In the genomic region with DNA sequence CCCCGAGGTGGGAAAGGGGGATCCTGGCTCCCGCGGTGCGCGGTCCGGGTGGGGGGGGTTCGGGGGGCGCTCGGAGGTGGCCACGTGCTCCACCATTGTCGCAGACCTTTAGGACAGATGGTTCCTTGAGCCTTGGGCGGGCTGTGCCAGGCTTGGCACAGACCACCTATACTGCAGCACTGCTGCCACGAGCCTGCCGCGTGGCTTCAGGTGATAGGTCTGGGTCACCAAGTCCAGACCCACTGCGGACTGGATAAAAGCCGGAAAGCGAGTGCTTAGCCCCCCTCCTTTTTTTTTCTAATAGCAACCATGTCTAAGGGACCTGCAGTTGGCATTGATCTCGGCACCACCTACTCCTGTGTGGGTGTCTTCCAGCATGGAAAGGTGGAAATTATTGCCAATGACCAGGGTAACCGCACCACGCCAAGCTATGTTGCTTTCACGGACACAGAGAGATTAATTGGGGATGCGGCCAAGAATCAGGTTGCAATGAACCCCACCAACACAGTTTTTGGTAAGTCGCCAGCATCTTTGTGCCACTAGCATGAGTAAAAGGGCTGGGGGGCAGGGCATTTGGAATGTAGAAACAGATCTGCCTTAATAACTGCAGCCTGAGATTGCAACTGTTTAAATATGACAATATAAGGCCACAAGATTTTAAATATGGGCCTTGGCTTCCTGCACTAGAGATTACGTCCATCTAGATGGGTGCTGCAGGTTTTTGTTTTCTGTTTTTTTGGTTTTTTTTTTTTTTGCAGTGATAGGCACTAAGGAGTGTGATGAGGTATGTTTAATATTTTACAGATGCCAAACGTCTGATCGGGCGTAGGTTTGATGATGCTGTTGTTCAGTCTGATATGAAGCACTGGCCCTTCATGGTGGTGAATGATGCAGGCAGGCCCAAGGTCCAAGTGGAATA, we compare ENCODE assay signal across 8 mouse cellular contexts. TPM values are rescaled to one million over a fixed set of nuclear protein-coding genes. Genes with fewer than 3 reads are reported as not detected.
DNase-seq lines count a peak whose midpoint lies in the region; ATAC-seq and TF ChIP-seq lines count a peak whose summit lies in the region.
"Not testable (repeated sequence)": the region's sequence is repeated elsewhere in the genome, so short reads cannot be mapped to it uniquely, and the experiment has no call there.

No protein-coding gene starts in this region.

- H3K4me1 ChIP-seq in forebrain, postnatal 0 days (ENCODE audit: insufficient read depth), result not testable (repeated sequence)
- peaks cover 30% of the 10 kb centered on the region for H3K4me1 ChIP-seq in hindbrain, embryonic 12.5 days
- H3K4me1 ChIP-seq in liver, embryonic 16.5 days (ENCODE audit: control insufficient read depth, low read depth, low read length), result peaks cover 27% of the 10 kb centered on the region

- H3K27ac ChIP-seq in forebrain, postnatal 0 days (ENCODE audit: low read depth, low read length), result peak overlapping the region; percentile 98
- peak overlapping the region; percentile 99 for H3K27ac ChIP-seq in hindbrain, embryonic 12.5 days
- peak overlapping the region; percentile 95 for H3K27ac ChIP-seq in liver, embryonic 16.5 days (ENCODE audit: low read length)

- not testable (repeated sequence) for TF ChIP-seq CTCF in forebrain, postnatal 0 days (IDR thresholded peaks at IDR 0.05; ENCODE audit: low read depth)

- DNase-seq in adrenal gland, adult 2 months, result peak; percentile 66
- DNase-seq in cerebellum, postnatal 36 days, result peak; percentile 71 to 75
- peak; percentile 71 for DNase-seq in forebrain, postnatal 0 days
- peak; percentile 52 to 61 for DNase-seq in kidney, postnatal 36 days
- DNase-seq in thymus, postnatal 0 days (ENCODE audit: low spot score), result peak; percentile 14

- peak; percentile 2; the same call in 1 of the 2 replicates for ATAC-seq in forebrain, postnatal 0 days
- ATAC-seq in hindbrain, embryonic 12.5 days (ENCODE audit: low FRiP score), result peak; percentile 30
- ATAC-seq in liver, embryonic 16.5 days (ENCODE audit: low read depth), result not testable (repeated sequence)

- not testable (repeated sequence) for H3K9me3 ChIP-seq in forebrain, postnatal 0 days (ENCODE audit: low read length); hindbrain, embryonic 12.5 days (replicated peaks); liver, embryonic 16.5 days (replicated peaks; ENCODE audit: control insufficient read depth, low read length)

- peak overlapping the region; percentile 98 for H3ac ChIP-seq in myocyte (ENCODE audit: control insufficient read depth, insufficient read length)

- H3K27me3 ChIP-seq in forebrain, postnatal 0 days (ENCODE audit: insufficient read depth, low read length); hindbrain, embryonic 12.5 days; liver, embryonic 16.5 days (ENCODE audit: control insufficient read depth, insufficient read depth, low read depth, low read length); myocyte (ENCODE audit: control insufficient read depth, insufficient read depth, insufficient read length): not testable (repeated sequence)

- not testable (repeated sequence) for TF ChIP-seq POLR2A in myocyte (IDR thresholded peaks at IDR 0.05; ENCODE audit: insufficient read length, low read depth)

- H3K36me3 ChIP-seq in forebrain, postnatal 0 days (ENCODE audit: insufficient read depth), result peaks cover 33% of the 10 kb centered on the region
- peaks cover 30% of the 10 kb centered on the region for H3K36me3 ChIP-seq in hindbrain, embryonic 12.5 days
- H3K36me3 ChIP-seq in liver, embryonic 16.5 days (ENCODE audit: control insufficient read depth, insufficient read depth), result peaks cover 26% of the 10 kb centered on the region
- H3K36me3 ChIP-seq in myocyte (ENCODE audit: control insufficient read depth, insufficient read depth), result peaks cover 17% of the 10 kb centered on the region

- peaks cover 21% of the 10 kb centered on the region for H3K79me2 ChIP-seq in myocyte (ENCODE audit: control insufficient read depth, insufficient read depth)

- WGBS in forebrain, postnatal 0 days, result 4% methylated on average over 27 of the region's 28 CpGs
- WGBS in hindbrain, embryonic 12.5 days, result under 1% methylated on average over 28 of the region's 28 CpGs
- under 1% methylated on average over 28 of the region's 28 CpGs for WGBS in liver, embryonic 16.5 days (ENCODE audit: insufficient replicate concordance)

- H3K9ac ChIP-seq in forebrain, postnatal 0 days, result peak overlapping the region; percentile 91
- H3K9ac ChIP-seq in hindbrain, embryonic 12.5 days, result peak overlapping the region; percentile 100
- H3K9ac ChIP-seq in liver, embryonic 16.5 days (ENCODE audit: low read depth, low read length), result peak overlapping the region; percentile 97

- peak overlapping the region; percentile 72 for H3K4me2 ChIP-seq in forebrain, postnatal 0 days (ENCODE audit: low read depth)
- H3K4me2 ChIP-seq in hindbrain, embryonic 12.5 days (replicated peaks), result peak overlapping the region; percentile 75
- peak overlapping the region; percentile 79 for H3K4me2 ChIP-seq in liver, embryonic 16.5 days (ENCODE audit: low read depth, low read length)
- peak overlapping the region; percentile 84 for H3K4me2 ChIP-seq in myocyte (ENCODE audit: low read depth)

- peak overlapping the region; percentile 97 for H3K4me3 ChIP-seq in forebrain, postnatal 0 days (ENCODE audit: low read depth, low read length)
- peak overlapping the region; percentile 89 for H3K4me3 ChIP-seq in hindbrain, embryonic 12.5 days
- peak overlapping the region; percentile 92 for H3K4me3 ChIP-seq in liver, embryonic 16.5 days (ENCODE audit: low read depth, low read length)
- H3K4me3 ChIP-seq in myocyte, result peak overlapping the region; percentile 76

RNA-seq across cellular contexts. Expression of a gene that starts 1.1 kb away (rescaled TPM):
- total RNA-seq in adrenal gland, adult 2 months (2021), result 1,000 to 10,000 TPM; 1,424 to 4,193 TPM
- 1,414 and 2,267 TPM in 2 replicates for polyA plus RNA-seq in adrenal gland, adult 2 months (2012; rRNA removed)
- total RNA-seq in forebrain, postnatal 0 days (2014; rRNA removed), result 3,364 and 4,241 TPM in 2 replicates
- polyA plus RNA-seq in forebrain, postnatal 0 days (2015; fragmentation: Nextera tagmentation; extraction: Ambion mirVana), result 2,287 and 2,372 TPM in 2 replicates
- polyA plus RNA-seq in hindbrain, embryonic 12.5 days (2016; fragmentation: Nextera tagmentation; extraction: Ambion mirVana), result 2,594 and 2,617 TPM in 2 replicates
- 981 and 995 TPM in 2 replicates for polyA plus RNA-seq in liver, embryonic 16.5 days (2015; fragmentation: Nextera tagmentation; extraction: Ambion mirVana)
- polyA plus RNA-seq in myocyte (2012; fragmentation: generic; extraction: Trizol), result 797 TPM
- 1,839 and 2,551 TPM in 2 replicates for polyA plus RNA-seq in thymus, postnatal 0 days (2015; fragmentation: Nextera tagmentation; extraction: Ambion mirVana)

Comparison
In these comparisons a context has a peak if more than half of its experiments do, and no peak if none do; other contexts are left out.
1. DNase-seq: peak in every context shown above with its lines; median percentile 73 in cerebellum, postnatal 36 days; 71 in forebrain, postnatal 0 days; 66 in adrenal gland, adult 2 months; 56 in kidney, postnatal 36 days; 14 in thymus, postnatal 0 days.